Mouse (Mus musculus) forebrain, embryonic 14.5 days (tissue): ENCODE results near the gene Pafah2. TPM values are rescaled to one million over a fixed set of nuclear protein-coding genes. Genes with fewer than 3 reads are reported as not detected.

Experiments
- ATAC-seq: fragments of 200-750 bp; cut with Nextera tagmentation; 2 replicates; pipeline ENCODE4 v1.8.0; 2017; ENCODE audit warnings: mild to moderate bottlenecking, moderate library complexity
- DNase-seq: peaks from one replicate; pipeline ENCODE4 v3.0.0-alpha.2; 2015; ENCODE audit warnings: low spot score
- H3K27ac ChIP-seq: fragments of 300-500 bp; sonication (generic); 2 replicates; pipeline ENCODE4 v1.5.1; 2014; ENCODE audit warnings: low read depth, mild to moderate bottlenecking, control low read depth, low read length, moderate library complexity
- H3K27me3 ChIP-seq: fragments of 300-500 bp; sonication (generic); replicated peaks from 2 replicates; pipeline ENCODE4 v1.6.1; 2014; ENCODE audit warnings: low read length, control low read depth, mixed read lengths; ENCODE audit not compliant: control insufficient read depth, insufficient read depth
- H3K36me3 ChIP-seq: fragments of 300-500 bp; sonication (generic); 2 replicates; pipeline ENCODE4 v1.6.1; 2014; ENCODE audit warnings: low read length, control low read depth; ENCODE audit not compliant: control insufficient read depth, insufficient read depth
- H3K4me1 ChIP-seq: fragments of 300-500 bp; sonication (generic); 2 replicates; pipeline ENCODE4 v1.6.1; 2014; ENCODE audit warnings: antibody characterized with exemption, low read length, control low read depth; ENCODE audit not compliant: control insufficient read depth, insufficient read depth
- H3K4me2 ChIP-seq: fragments of 300-500 bp; sonication (generic); 2 replicates; pipeline ENCODE4 v1.6.1; 2014; ENCODE audit warnings: mild to moderate bottlenecking, control low read depth, low read length
- H3K4me3 ChIP-seq: fragments of 300-500 bp; sonication (generic); 2 replicates; pipeline ENCODE4 v1.5.1; 2014; ENCODE audit warnings: low read depth, low read length, control low read depth
- H3K9ac ChIP-seq: fragments of 300-500 bp; sonication (generic); 2 replicates; pipeline ENCODE4 v1.6.1; 2014; ENCODE audit warnings: mild to moderate bottlenecking, low read length, control low read depth, moderate library complexity
- H3K9me3 ChIP-seq: fragments of 300-500 bp; sonication (generic); replicated peaks from 2 replicates; pipeline ENCODE4 v1.6.1; 2016; ENCODE audit warnings: low read length, control low read depth, mixed read lengths; ENCODE audit not compliant: control insufficient read depth
- WGBS: fragments of 180-500 bp; shearing (Covaris S2); extraction: QIAGEN DNeasy Blood & Tissue Kit; methylation state at CpG from one replicate; pipeline ENCODE4 v1.1.7; 2014; 5-methylcytosine and 5-hydroxymethylcytosine counted together
- polyA plus RNA-seq: library from polyadenylated mRNA; unstranded; fragments of >200 nt; fragmentation: Nextera tagmentation; extraction: Ambion mirVana; gene quantifications from 2 replicates; pipeline ENCODE4 v1.2.1, GENCODE M21; 2014

Pafah2 gene
- polyA plus RNA-seq, 1 experiment from 2014 or later = 7.6 TPM

DNA sequence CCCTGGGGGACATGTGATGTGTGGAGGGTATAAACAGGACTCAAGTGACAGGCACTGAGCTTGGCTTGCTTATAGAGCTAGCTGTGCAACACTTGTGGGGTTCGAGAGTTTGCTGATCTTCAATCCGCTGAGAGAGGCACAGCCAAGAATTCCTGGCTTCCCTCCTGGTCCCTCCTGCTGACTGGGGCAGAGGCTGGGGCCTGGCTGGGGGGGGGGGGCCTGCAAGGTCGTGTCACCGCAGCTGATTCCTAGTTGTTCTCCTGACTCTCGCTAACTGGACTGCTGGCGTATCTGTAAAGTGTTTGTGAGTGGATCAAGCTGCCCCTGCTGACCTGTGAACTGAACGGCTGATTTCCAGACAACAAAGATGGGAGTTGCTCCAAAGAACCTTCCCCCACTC is 47.5 kb downstream of the Pafah2 start:
- Histone ChIP-seq H3K9ac (no peak overlapping the region), H3K4me2 (no peak overlapping the region), H3K4me1 (no peaks in the 10 kb centered on the region), H3K4me3 (no peak overlapping the region), H3K27me3 (no peaks in the 10 kb centered on the region), H3K27ac (no peak overlapping the region), H3K9me3 (no peaks in the 10 kb centered on the region), H3K36me3 (no peaks in the 10 kb centered on the region)
- no peak for ATAC-seq
- no peak for DNase-seq
- 55% methylated on average over 7 of the region's 7 CpGs for WGBS

DNA sequence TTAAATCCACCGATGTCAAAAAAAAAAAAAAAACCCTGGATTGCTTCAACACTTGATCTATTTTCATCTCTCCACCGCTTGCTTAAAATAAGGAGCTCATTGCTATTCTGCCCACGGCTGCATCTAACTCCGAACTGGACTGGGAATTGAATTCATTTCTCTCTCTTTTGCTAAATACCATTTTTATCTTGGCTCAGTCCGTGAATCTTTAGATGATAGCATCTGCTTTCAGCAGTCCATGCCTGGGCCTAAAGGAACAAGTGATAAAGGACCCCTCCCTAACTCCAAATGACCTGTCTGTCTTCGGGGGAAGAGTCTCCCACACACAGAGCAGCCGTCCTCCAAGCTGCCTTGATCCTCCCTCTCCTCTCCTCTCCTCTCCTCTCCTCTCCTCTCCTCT is 48.8 kb downstream of the Pafah2 start:
- Histone ChIP-seq H3K4me2 (no peak overlapping the region), H3K27me3 (no peaks in the 10 kb centered on the region), H3K9ac (no peak overlapping the region), H3K27ac (peak overlapping the region; percentile 41; the same call in 1 of the 2 replicates), H3K9me3 (no peaks in the 10 kb centered on the region), H3K4me1 (peaks cover 6% of the 10 kb centered on the region), H3K4me3 (no peak overlapping the region), H3K36me3 (no peaks in the 10 kb centered on the region)
- DNase-seq = peak; percentile 58
- ATAC-seq = no peak
- 62% methylated on average over 7 of the region's 7 CpGs for WGBS

DNA sequence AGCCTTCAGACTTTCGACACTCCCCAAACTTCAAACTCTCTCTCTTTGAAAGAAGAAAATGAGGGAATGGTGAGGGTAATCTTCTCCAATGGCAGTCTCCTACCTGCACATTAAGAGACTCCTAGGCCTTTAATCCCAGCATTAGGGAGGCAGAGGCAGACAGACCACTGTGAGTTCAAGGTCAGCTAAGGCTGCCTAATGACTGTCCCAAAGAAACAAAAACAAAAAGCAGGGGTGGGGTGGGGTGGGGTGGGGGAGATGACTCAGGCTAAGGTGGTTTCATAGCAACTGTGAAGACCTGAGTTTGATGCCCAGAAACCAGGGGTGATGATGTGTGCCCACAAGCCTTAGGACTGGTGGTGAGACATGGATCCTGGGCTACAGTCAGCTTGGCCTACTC is 49.4 kb downstream of the Pafah2 start:
- Histone ChIP-seq H3K27ac (peak overlapping the region; percentile 41; the same call in 1 of the 2 replicates), H3K36me3 (no peaks in the 10 kb centered on the region), H3K4me2 (no peak overlapping the region), H3K9me3 (no peaks in the 10 kb centered on the region), H3K4me3 (no peak overlapping the region), H3K9ac (no peak overlapping the region), H3K27me3 (no peaks in the 10 kb centered on the region), H3K4me1 (peaks cover 11% of the 10 kb centered on the region)
- ATAC-seq = no peak
- 71% methylated on average over 1 of the region's 1 CpGs for WGBS
- DNase-seq = no peak

DNA sequence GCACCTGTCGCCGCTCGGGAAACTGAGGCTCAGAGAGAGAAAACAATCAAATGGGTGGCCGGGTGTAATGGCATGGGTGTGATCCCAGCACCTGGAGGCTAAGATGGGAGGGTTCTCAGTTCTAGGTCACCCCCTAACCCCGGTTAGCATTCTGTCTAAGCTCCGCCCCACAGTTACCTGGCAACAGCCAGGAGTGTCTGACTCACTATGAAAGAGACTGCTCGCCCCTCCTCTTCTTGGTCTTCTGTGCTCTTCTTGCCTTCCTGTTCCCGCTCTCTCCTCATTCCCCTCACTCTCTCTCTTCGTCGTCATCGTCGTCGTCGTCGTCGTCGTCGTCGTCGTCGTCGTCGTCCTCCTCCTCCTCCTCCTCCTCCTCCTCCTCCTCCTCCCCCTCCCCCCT is 51.8 kb downstream of the Pafah2 start:
- no peak overlapping the region for H3K9ac ChIP-seq
- H3K36me3 ChIP-seq = no peaks in the 10 kb centered on the region
- no peak overlapping the region for H3K27ac ChIP-seq
- DNase-seq = no peak
- no peaks in the 10 kb centered on the region for H3K9me3 ChIP-seq
- no peaks in the 10 kb centered on the region for H3K27me3 ChIP-seq
- H3K4me1 ChIP-seq = peaks cover 24% of the 10 kb centered on the region
- ATAC-seq = no peak
- WGBS = 46% methylated on average over 23 of the region's 23 CpGs
- no peak overlapping the region for H3K4me2 ChIP-seq
- no peak overlapping the region for H3K4me3 ChIP-seq

DNA sequence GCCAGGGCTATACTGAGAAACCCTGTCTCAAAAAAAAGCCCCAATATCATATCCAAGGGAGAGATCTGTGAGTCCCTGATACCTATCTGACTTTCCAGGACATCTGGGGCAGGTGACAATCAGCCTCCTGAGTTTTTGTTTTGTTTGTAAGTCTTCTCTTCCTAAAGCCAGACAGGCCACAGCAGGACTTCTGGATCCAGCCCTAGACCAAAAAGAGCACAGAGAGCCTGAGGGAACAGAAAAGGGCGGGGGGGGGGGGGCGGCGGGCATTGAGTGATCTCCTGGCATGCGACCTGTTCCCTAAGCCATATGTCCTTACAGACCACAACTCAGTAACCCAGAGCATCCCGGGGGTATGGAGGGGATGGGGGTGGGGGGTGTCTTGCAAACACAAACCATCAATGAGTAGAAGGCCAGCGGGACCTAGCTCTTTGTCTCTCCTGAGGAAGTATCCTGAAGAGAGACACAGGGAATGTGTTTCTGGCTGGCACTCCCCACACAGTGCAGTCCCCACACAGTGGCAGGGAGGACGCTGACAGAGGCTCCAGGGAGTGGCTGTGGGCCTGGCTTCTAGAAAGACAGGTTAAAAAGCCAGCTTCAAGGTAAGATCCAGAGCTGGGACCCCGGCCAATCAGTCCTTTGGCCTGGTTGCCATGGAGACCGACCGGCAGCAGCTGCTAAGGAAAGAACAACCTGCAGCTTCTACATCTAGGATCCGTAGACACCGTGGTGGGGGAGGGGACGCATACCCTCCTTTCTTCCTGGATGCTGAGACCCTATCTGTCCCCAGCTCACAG is 53.7 kb downstream of the Pafah2 start:
- peak overlapping the region; percentile 49 for H3K9ac ChIP-seq
- H3K36me3 ChIP-seq = no peaks in the 10 kb centered on the region
- H3K27me3 ChIP-seq = 0 out of 2 replicates have a peak, but pooled peaks cover 9% of the 10 kb centered on the region
- peaks cover 24% of the 10 kb centered on the region for H3K4me1 ChIP-seq
- no peak overlapping the region for H3K4me3 ChIP-seq
- H3K27ac ChIP-seq = peak overlapping the region; percentile 92
- DNase-seq (peak; percentile 86), ATAC-seq (peak; percentile 70)
- WGBS = 13% methylated on average over 13 of the region's 13 CpGs
- H3K4me2 ChIP-seq = peak overlapping the region; percentile 8; the same call in 1 of the 2 replicates
- no peaks in the 10 kb centered on the region for H3K9me3 ChIP-seq

DNA sequence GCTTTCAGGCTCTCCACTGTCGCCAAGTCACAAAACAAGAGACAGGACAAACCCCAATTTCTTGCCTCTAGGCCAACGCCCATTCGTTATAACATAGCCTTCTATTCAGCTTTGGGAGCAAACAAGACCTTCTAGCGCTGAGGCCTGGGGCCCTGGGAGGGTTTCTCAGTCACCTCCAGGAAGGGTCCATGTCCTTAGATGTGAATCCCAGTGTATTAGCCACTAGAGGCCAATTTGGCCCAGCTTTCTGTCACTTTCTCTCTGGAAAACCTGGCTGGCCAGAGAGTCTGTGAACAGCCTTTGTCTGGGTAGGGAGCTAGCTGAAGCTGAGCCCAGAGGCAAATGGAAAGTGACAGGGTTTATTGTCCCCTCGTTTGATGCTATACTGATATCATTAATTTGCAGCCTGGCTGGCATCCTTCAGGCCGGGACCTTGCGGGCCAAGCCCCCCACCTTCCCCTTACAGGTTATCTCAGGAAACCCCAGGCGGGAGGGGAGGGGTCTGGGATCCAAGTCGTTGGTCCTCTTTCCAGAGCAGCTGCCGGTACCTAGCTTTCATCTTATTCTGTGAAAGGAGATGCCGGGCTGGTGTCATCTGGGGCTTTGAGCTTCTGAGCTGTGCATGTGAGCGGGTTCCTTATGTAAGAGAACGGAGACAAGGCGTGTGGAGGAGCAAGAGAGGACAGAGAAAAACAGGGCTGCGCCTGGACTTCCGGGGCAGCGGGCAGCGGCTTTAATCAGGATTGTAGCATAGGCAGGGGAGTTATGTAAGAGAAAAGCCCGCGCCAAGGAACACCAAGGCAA is 54.5 kb downstream of the Pafah2 start:
- H3K27ac ChIP-seq = peak overlapping the region; percentile 92
- H3K9ac ChIP-seq = peak overlapping the region; percentile 49
- no peaks in the 10 kb centered on the region for H3K36me3 ChIP-seq
- peaks cover 24% of the 10 kb centered on the region for H3K4me1 ChIP-seq
- 0 out of 2 replicates have a peak, but pooled peaks cover 9% of the 10 kb centered on the region for H3K27me3 ChIP-seq
- DNase-seq (peak; percentile 75), ATAC-seq (peak; percentile 69)
- peak overlapping the region; percentile 8 for H3K4me2 ChIP-seq
- H3K9me3 ChIP-seq = no peaks in the 10 kb centered on the region
- WGBS = 9% methylated on average over 20 of the region's 20 CpGs
- H3K4me3 ChIP-seq = no peak overlapping the region

DNA sequence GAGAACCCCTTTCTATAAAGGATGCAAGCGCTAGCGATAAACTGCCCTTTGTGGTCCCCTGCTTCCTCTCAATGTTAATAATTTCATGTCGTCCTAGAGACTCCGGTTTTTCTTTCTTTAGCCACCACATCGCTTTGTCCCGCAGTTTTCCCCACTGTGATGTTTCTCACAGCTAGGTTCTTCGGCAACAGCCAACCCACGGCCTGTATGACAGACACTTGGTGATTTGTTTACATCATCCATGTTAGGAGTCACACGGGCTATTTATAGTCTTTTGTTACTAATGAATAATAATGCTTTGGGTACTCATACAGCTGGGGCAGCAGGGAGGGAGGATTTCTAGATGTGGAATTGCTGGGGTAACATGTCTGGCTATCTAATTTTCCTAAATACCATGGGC is 55.4 kb downstream of the Pafah2 start:
- peaks cover 24% of the 10 kb centered on the region for H3K4me1 ChIP-seq
- H3K9me3 ChIP-seq = no peaks in the 10 kb centered on the region
- 57% methylated on average over 9 of the region's 9 CpGs for WGBS
- peak overlapping the region; percentile 92; the same call in 1 of the 2 replicates for H3K27ac ChIP-seq
- no peak overlapping the region for H3K4me3 ChIP-seq
- H3K4me2 ChIP-seq = no peak overlapping the region
- H3K36me3 ChIP-seq = no peaks in the 10 kb centered on the region
- 0 out of 2 replicates have a peak, but pooled peaks cover 9% of the 10 kb centered on the region for H3K27me3 ChIP-seq
- peak overlapping the region; percentile 49; the same call in 1 of the 2 replicates for H3K9ac ChIP-seq
- no peak for DNase-seq
- ATAC-seq = no peak

DNA sequence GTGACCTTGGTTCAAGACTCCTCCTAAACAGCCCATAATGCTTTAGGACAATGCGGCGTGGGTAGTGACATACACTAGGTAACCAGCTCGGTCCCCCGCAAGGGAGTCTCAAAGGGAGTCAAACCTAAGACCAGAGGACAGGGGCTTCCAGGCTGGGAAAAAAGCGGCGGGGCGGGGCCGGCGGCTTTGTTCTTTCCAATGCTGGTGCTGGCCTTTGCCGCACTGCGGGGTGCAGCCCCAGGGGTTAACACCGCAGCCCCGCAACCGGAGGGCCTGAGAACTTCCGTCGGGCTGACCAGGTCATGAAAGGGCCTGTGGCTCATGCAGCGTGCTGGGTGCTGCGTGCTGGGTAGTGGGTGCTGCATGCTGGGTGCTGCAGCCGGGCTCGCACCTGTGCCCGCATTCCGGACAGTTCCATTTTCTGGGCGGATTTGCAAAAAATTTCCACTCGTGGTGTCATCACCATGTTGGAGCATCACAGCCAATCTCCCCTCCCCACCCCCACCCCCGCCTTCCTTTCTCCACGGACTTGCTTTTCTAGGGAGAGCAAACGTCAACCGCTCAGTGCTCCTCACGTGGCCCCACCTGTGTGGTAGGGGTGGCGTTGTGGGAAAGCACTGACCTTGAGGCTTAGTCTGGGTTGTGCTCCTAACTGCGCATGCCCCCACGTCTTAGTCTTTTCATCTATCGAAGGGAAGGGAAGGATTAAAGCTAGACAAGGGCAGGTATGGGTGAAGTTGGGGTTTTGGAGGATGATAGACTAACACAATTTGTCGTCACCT is 57.7 kb downstream of the Pafah2 start:
- H3K9ac ChIP-seq = no peak overlapping the region
- H3K4me2 ChIP-seq = peak overlapping the region; percentile 14; the same call in 1 of the 2 replicates
- DNase-seq = no peak
- 0 out of 2 replicates have a peak, but pooled peaks cover 9% of the 10 kb centered on the region for H3K27me3 ChIP-seq
- H3K27ac ChIP-seq = no peak overlapping the region
- peaks cover 26% of the 10 kb centered on the region for H3K4me1 ChIP-seq
- no peaks in the 10 kb centered on the region for H3K36me3 ChIP-seq
- ATAC-seq = no peak
- 29% methylated on average over 34 of the region's 34 CpGs for WGBS
- H3K9me3 ChIP-seq = no peaks in the 10 kb centered on the region
- no peak overlapping the region for H3K4me3 ChIP-seq
